ENCODE assay signal across 33 mouse cellular contexts in genomic region chr4:152919851-152920250, GRCm38 (mm10).
"Had no signal": no experiment of that assay in that cellular context is flagged by ENCODE, and none has a peak within 500 bp of the region (broad histone marks: within the 10 kb centered on the region; RNA-seq: fewer than 3 reads in every experiment).

No protein-coding gene starts in this region.

- DNase-seq: heart, postnatal 10 days; heart, postnatal 14 days; heart, postnatal 36 days; heart, postnatal 4 days; kidney, adult 11 months; kidney, adult 18-20 months; kidney, adult 2 months; kidney, adult 8-10 months; kidney, adult 9 months; kidney, postnatal 10 days; kidney, postnatal 14 days; kidney, postnatal 25 days; kidney, postnatal 36 days; kidney, postnatal 4 days; layer of hippocampus, adult 9-11 months; layer of hippocampus, postnatal 36 days had no signal

- ATAC-seq: hindbrain, embryonic 16.5 days; hindbrain, postnatal 0 days; inflammation-experienced regulatory T-cells, adult 6 months had no signal

- H3K36me3 ChIP-seq: heart, embryonic 10.5 days; heart, embryonic 12.5 days; heart, embryonic 13.5 days; heart, embryonic 15.5 days; hindbrain, embryonic 10.5 days; hindbrain, embryonic 12.5 days; hindbrain, embryonic 13.5 days; hindbrain, embryonic 15.5 days; kidney, embryonic 15.5 days had no signal

- H3K4me2 ChIP-seq: heart, embryonic 11.5 days; heart, embryonic 12.5 days; heart, embryonic 13.5 days; heart, embryonic 15.5 days; hindbrain, embryonic 12.5 days; hindbrain, embryonic 13.5 days; hindbrain, embryonic 14.5 days; hindbrain, embryonic 15.5 days; kidney, embryonic 15.5 days had no signal

- H3K27me3 ChIP-seq: heart, embryonic 15.5 days; hindbrain, embryonic 12.5 days; hindbrain, embryonic 15.5 days; kidney, embryonic 15.5 days had no signal

- H3K9ac ChIP-seq: heart, embryonic 12.5 days; heart, embryonic 13.5 days; heart, embryonic 15.5 days; hindbrain, embryonic 12.5 days; hindbrain, embryonic 13.5 days; hindbrain, embryonic 14.5 days; hindbrain, embryonic 15.5 days; kidney, embryonic 15.5 days had no signal

- H3K9me3 ChIP-seq: heart, embryonic 10.5 days; heart, embryonic 13.5 days; heart, embryonic 15.5 days; hindbrain, embryonic 12.5 days; hindbrain, embryonic 13.5 days; hindbrain, embryonic 15.5 days; kidney, embryonic 15.5 days had no signal

- H3K27ac ChIP-seq: heart, embryonic 10.5 days; heart, embryonic 13.5 days; heart, embryonic 15.5 days; hindbrain, embryonic 10.5 days; hindbrain, embryonic 12.5 days; hindbrain, embryonic 13.5 days; hindbrain, embryonic 14.5 days; hindbrain, embryonic 15.5 days; hindbrain, postnatal 0 days; kidney, embryonic 15.5 days; kidney, postnatal 0 days; layer of hippocampus, adult 2 months; left cerebral cortex, adult 2 months had no signal

- H3K4me3 ChIP-seq: heart, embryonic 10.5 days; heart, embryonic 12.5 days; heart, embryonic 13.5 days; heart, embryonic 15.5 days; hindbrain, embryonic 10.5 days; hindbrain, embryonic 12.5 days; hindbrain, embryonic 13.5 days; hindbrain, embryonic 15.5 days; kidney, embryonic 15.5 days; layer of hippocampus, adult 2 months; left cerebral cortex, adult 2 months had no signal

- H3K4me1 ChIP-seq: heart, embryonic 10.5 days; heart, embryonic 12.5 days; heart, embryonic 13.5 days; heart, embryonic 15.5 days had no signal
